Mouse (Mus musculus): ENCODE measurements around the gene Upp2.

DNA sequence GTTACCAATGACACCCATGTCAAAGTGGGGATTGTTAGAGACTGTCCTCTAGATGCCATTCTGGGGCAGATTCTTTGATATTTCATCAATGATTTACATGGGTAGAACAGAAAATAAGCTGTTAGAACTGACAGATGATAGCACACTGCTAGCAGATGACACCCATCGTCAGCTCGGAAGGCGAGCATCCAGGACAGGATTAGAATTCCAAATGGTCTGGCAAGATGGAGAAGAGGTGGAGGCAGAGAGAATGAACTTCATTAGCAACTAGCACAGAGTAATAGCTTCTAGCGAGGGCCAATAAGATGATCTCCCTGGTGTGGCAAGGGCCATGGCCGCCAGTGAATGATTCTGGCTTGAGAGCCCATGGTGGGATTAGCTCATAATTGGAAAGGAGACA lies 48.7 kb downstream of the Upp2 start:
- TF ChIP-seq POLR2A (IDR thresholded peaks at IDR 0.05; ENCODE audit: borderline replicate concordance, low read depth, low read length) (no peak), CTCF (IDR thresholded peaks at IDR 0.05; ENCODE audit: low read depth, low read length) (no peak)

Data from bone marrow macrophage, adult 2 months (primary cell).